Mouse (Mus musculus) liver, adult (tissue): ENCODE data around the gene Cpvl.

ENCODE experiments used
- GATA4 ChIP-seq: IDR thresholded peaks from 2 replicates; pipeline ENCODE4 v1.6.1; 2014; ENCODE audit warnings: mild to moderate bottlenecking, low read length; ENCODE audit not compliant: insufficient replicate concordance

Cpvl gene

GRCm38 (mm10) chr6:53854226-53854625 is 124.2 kb downstream of the Cpvl start:
- no peak for TF ChIP-seq GATA4

GRCm38 (mm10) chr6:53853546-53853945 is 124.9 kb downstream of the Cpvl start:
- TF ChIP-seq GATA4, result no peak

GRCm38 (mm10) chr6:53844626-53845025 is 133.8 kb downstream of the Cpvl start:
- no peak for TF ChIP-seq GATA4

- TF ChIP-seq GATA4, result no peak
Observed at GRCm38 (mm10) chr6:53825213-53825612, 153.3 kb downstream of the Cpvl start.
